Mouse (Mus musculus): ENCODE measurements around the gene Ift140. TPM values are rescaled to one million over a fixed set of nuclear protein-coding genes. Genes with fewer than 3 reads are reported as not detected.

The Ift140 gene
- total RNA-seq (2015; ENCODE audit: low replicate concordance) (129 and 130 TPM in 2 replicates), total RNA-seq (2017; ENCODE audit: low replicate concordance) (239 and 264 TPM in 2 replicates)

- ATAC-seq (replicated peaks; ENCODE audit: low FRiP score, poor library complexity, severe bottlenecking): peak; percentile 88
Measured at GRCm38 (mm10) chr17:25015655-25016291, at the start of gene Ift140, which contains the start of gene Cramp1l. Gene Ift140 (plus strand): TSS chr17:25016085. Gene Cramp1l (minus strand): TSS chr17:25015788.

GRCm38 (mm10) chr17:24987221-24987620, 28.7 kb upstream of the Ift140 start:
- no peak for ATAC-seq (replicated peaks; ENCODE audit: low FRiP score, poor library complexity, severe bottlenecking)

GRCm38 (mm10) chr17:24994721-24995120, 21.2 kb upstream of the Ift140 start:
- ATAC-seq (replicated peaks; ENCODE audit: low FRiP score, poor library complexity, severe bottlenecking): no peak

GRCm38 (mm10) chr17:25005102-25005501, 10.8 kb upstream of the Ift140 start:
- no peak for ATAC-seq (replicated peaks; ENCODE audit: low FRiP score, poor library complexity, severe bottlenecking)

GRCm38 (mm10) chr17:25007480-25007879, 8.4 kb upstream of the Ift140 start:
- no peak for ATAC-seq (replicated peaks; ENCODE audit: low FRiP score, poor library complexity, severe bottlenecking)

- 0 out of 2 replicates have a peak, but pooled peaks have one; percentile 5 for ATAC-seq (replicated peaks; ENCODE audit: low FRiP score, poor library complexity, severe bottlenecking)
Measured at GRCm38 (mm10) chr17:25013606-25014501, 2.0 kb upstream of the Ift140 start.

- peak; percentile 12; the same call in 1 of the 2 replicates for ATAC-seq (replicated peaks; ENCODE audit: low FRiP score, poor library complexity, severe bottlenecking)
Measured at GRCm38 (mm10) chr17:25014841-25015570, 879 bp upstream of the Ift140 start.

- peak; percentile 74 for ATAC-seq (replicated peaks; ENCODE audit: low FRiP score, poor library complexity, severe bottlenecking)
Measured at GRCm38 (mm10) chr17:25016292-25017132, 627 bp downstream of the Ift140 start.

- ATAC-seq (replicated peaks; ENCODE audit: low FRiP score, poor library complexity, severe bottlenecking): peak; percentile 68
Measured at GRCm38 (mm10) chr17:25036183-25036582, 20.3 kb downstream of the Ift140 start.

GRCm38 (mm10) chr17:25044879-25045278, 29.0 kb downstream of the Ift140 start:
- no peak for ATAC-seq (replicated peaks; ENCODE audit: low FRiP score, poor library complexity, severe bottlenecking)

- ATAC-seq (replicated peaks; ENCODE audit: low FRiP score, poor library complexity, severe bottlenecking): no peak
Measured at GRCm38 (mm10) chr17:25045281-25045680, 29.4 kb downstream of the Ift140 start.

- no peak for ATAC-seq (replicated peaks; ENCODE audit: low FRiP score, poor library complexity, severe bottlenecking)
Measured at GRCm38 (mm10) chr17:25047143-25047542, 31.3 kb downstream of the Ift140 start.

GRCm38 (mm10) chr17:25053274-25053673, 37.4 kb downstream of the Ift140 start:
- ATAC-seq (replicated peaks; ENCODE audit: low FRiP score, poor library complexity, severe bottlenecking): no peak

- ATAC-seq (replicated peaks; ENCODE audit: low FRiP score, poor library complexity, severe bottlenecking): no peak
Measured at GRCm38 (mm10) chr17:25057041-25057440, 41.2 kb downstream of the Ift140 start.

- ATAC-seq (replicated peaks; ENCODE audit: low FRiP score, poor library complexity, severe bottlenecking): no peak
Measured at GRCm38 (mm10) chr17:25063261-25063660, 47.4 kb downstream of the Ift140 start.

- peak; percentile 62 for ATAC-seq (replicated peaks; ENCODE audit: low FRiP score, poor library complexity, severe bottlenecking)
Measured at GRCm38 (mm10) chr17:25063872-25064271, 48.0 kb downstream of the Ift140 start.

GRCm38 (mm10) chr17:25064351-25064750, 48.5 kb downstream of the Ift140 start:
- ATAC-seq (replicated peaks; ENCODE audit: low FRiP score, poor library complexity, severe bottlenecking): no peak

GRCm38 (mm10) chr17:25065189-25065588, 49.3 kb downstream of the Ift140 start:
- no peak for ATAC-seq (replicated peaks; ENCODE audit: low FRiP score, poor library complexity, severe bottlenecking)

GRCm38 (mm10) chr17:25066595-25066994, 50.7 kb downstream of the Ift140 start:
- ATAC-seq (replicated peaks; ENCODE audit: low FRiP score, poor library complexity, severe bottlenecking): no peak

Data from erythroid progenitor cell, adult 5-6 weeks (primary cell).